Mouse (Mus musculus) myocyte (in vitro differentiated cells): ENCODE data around the gene Tmem56.

ENCODE experiments used
- E2F4 ChIP-seq: IDR thresholded peaks from one replicate; pipeline ENCODE4 v1.6.1; 2011; ENCODE audit warnings: mild to moderate bottlenecking, control low read depth, moderate library complexity; ENCODE audit not compliant: insufficient read depth
- MYOG ChIP-seq, 3 experiments: IDR thresholded peaks; one replicate each; pipeline ENCODE4 v1.6.1; 2011; ENCODE audit warnings: control low read depth in 2 of 3, low read depth in 2 of 3, mild to moderate bottlenecking in 2 of 3; ENCODE audit not compliant: insufficient read length in 2 of 3, control insufficient read depth in 1 of 3, insufficient read depth in 1 of 3
- POLR2A ChIP-seq: IDR thresholded peaks from one replicate; pipeline ENCODE4 v1.6.1; 2011; ENCODE audit warnings: low read depth, mild to moderate bottlenecking, control low read depth, moderate library complexity; ENCODE audit not compliant: insufficient read length
- POLR2AphosphoS2 ChIP-seq: IDR thresholded peaks from one replicate; pipeline ENCODE4 v1.6.1; 2011; ENCODE audit warnings: low read depth, control low read depth; ENCODE audit not compliant: insufficient read length
- SRF ChIP-seq: IDR thresholded peaks from one replicate; pipeline ENCODE4 v1.6.1; 2011; ENCODE audit warnings: low read depth; ENCODE audit not compliant: control insufficient read depth, insufficient read length

DNA sequence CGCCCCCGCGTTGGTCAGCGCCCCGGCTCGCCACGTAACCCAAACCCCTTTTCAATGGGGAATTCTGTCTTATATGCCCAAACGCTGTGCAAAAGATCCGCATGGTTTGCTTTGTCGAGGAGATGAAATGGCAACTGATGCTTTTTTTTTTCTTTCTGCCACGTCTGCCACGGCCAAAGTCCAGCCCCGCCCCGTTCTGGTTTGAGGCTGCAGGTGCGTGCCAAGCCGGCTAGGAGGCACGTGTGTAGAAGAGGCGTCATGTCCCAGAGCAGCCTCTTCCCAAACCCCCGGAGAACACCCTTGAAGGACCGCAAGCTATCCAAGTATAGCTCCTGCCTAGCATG is 19.7 kb downstream of the Tmem56 start:
- TF ChIP-seq SRF (no peak), POLR2AphosphoS2 (no peak), POLR2A (no peak), E2F4 (no peak), MYOG (IDR thresholded peaks at IDR 0.05; ENCODE audit: control insufficient read depth in 1 of 3, insufficient read depth in 1 of 3, insufficient read length in 2 of 3, low read depth in 2 of 3) (no peak)
